Mouse (Mus musculus) embryonic fibroblast, embryonic 13.5 days (primary cell): ENCODE results near the gene 2810004N23Rik. TPM values are rescaled to one million over a fixed set of nuclear protein-coding genes. Genes with fewer than 3 reads are reported as not detected.
A peak's percentile ranks its signal among the peaks of the same experiment; 100 is the strongest.

Source experiments
- H3K27ac ChIP-seq: 2 replicates; pipeline ENCODE4 v1.5.1; 2012; ENCODE audit warnings: low read length, control low read depth, inconsistent platforms; ENCODE audit not compliant: insufficient read depth
- H3K4me1 ChIP-seq: 2 replicates; pipeline ENCODE4 v1.6.1; 2011; ENCODE audit warnings: low read length; ENCODE audit not compliant: control insufficient read depth, insufficient read depth
- H3K4me3 ChIP-seq: 2 replicates; pipeline ENCODE4 v1.5.1; 2011; ENCODE audit warnings: mild to moderate bottlenecking, control low read depth, low read length; ENCODE audit not compliant: insufficient read depth
- CTCF ChIP-seq: IDR thresholded peaks from 2 replicates; pipeline ENCODE4 v1.5.1; 2011; ENCODE audit warnings: mild to moderate bottlenecking, control low read depth, low read length, moderate library complexity, borderline replicate concordance; ENCODE audit not compliant: insufficient read depth
- POLR2A ChIP-seq: IDR thresholded peaks from 2 replicates; pipeline ENCODE4 v1.6.1; 2011; ENCODE audit warnings: low read depth, mild to moderate bottlenecking, control low read depth, low read length, moderate library complexity
- polyA plus RNA-seq: library from polyadenylated mRNA; stranded (reverse); fragments of >200 nt; gene quantifications from 2 replicates; pipeline ENCODE4 v1.2.4, GENCODE M21; 2011; ENCODE audit warnings: low read depth; ENCODE audit not compliant: missing spikeins, insufficient read length

Gene 2810004N23Rik
- polyA plus RNA-seq, 1 experiment: 32.6 TPM

- Histone ChIP-seq H3K4me1 (no peaks in the 10 kb centered on the region), H3K4me3 (no peak overlapping the region), H3K27ac (no peak overlapping the region)
- TF ChIP-seq POLR2A (no peak), CTCF (no peak)
Measured at GRCm38 (mm10) chr8:124813326-124813725, 49.6 kb downstream of the 2810004N23Rik start.

GRCm38 (mm10) chr8:124810689-124811394, 52.1 kb downstream of the 2810004N23Rik start:
- Histone ChIP-seq H3K27ac (no peak overlapping the region), H3K4me3 (no peak overlapping the region), H3K4me1 (no peaks in the 10 kb centered on the region)
- no peak for TF ChIP-seq POLR2A
- no peak for TF ChIP-seq CTCF

DNA sequence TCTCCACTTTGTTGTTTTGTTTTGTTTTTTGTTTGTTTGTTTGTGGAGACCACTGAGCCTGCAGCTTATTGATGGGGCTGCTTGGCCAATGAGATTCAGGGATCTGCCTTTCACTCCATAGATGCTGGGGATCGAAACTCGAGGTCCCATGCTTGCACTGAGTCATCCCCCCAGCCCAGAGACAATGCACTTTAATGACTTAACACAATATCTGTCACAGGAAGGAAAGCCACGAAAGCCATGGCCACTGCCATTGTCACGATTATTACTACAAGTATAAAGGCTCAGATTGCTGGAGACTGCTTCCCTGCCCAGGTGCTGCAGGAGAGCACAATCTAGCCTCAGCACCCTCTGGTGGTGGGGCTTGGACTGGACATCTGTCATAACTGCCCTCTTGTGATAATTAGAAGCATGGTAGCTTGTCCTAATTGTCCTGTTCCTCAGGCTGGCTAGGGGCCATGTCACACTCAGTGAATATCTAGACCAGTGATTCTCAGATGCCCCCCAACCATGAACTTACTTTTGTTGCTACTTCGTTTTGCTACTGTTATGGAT, 52.8 kb downstream of the 2810004N23Rik start:
- Histone ChIP-seq H3K4me3 (no peak overlapping the region), H3K27ac (no peak overlapping the region), H3K4me1 (no peaks in the 10 kb centered on the region)
- TF ChIP-seq CTCF (no peak; the same call in 1 of the 2 replicates), POLR2A (no peak)

DNA sequence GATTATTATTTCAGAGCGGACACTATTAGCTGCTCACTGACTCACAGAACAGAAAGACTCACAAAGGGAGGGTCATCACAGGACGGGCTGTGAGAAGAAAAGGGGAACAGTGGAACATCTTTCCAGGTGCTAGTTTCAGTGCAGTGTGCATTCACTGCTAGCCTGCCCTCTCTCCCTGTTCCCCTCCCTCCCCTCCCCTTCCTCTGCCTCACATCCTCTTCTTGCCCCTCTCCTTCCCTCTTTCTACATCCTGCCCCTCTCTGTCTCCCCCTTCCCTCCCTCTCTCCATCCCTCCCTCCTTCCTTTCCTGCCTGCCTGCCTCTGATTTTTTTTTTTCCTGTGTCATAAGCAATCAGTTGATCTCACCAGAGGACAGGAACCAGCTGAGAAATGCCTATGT, 53.5 kb downstream of the 2810004N23Rik start:
- TF ChIP-seq POLR2A (no peak), CTCF (no peak)
- H3K4me1 ChIP-seq: no peaks in the 10 kb centered on the region
- no peak overlapping the region for H3K4me3 ChIP-seq
- no peak overlapping the region for H3K27ac ChIP-seq

- no peak for TF ChIP-seq CTCF
- no peak for TF ChIP-seq POLR2A
- Histone ChIP-seq H3K27ac (no peak overlapping the region), H3K4me3 (no peak overlapping the region)
Measured at GRCm38 (mm10) chr8:124805990-124806389, 56.9 kb downstream of the 2810004N23Rik start.

DNA sequence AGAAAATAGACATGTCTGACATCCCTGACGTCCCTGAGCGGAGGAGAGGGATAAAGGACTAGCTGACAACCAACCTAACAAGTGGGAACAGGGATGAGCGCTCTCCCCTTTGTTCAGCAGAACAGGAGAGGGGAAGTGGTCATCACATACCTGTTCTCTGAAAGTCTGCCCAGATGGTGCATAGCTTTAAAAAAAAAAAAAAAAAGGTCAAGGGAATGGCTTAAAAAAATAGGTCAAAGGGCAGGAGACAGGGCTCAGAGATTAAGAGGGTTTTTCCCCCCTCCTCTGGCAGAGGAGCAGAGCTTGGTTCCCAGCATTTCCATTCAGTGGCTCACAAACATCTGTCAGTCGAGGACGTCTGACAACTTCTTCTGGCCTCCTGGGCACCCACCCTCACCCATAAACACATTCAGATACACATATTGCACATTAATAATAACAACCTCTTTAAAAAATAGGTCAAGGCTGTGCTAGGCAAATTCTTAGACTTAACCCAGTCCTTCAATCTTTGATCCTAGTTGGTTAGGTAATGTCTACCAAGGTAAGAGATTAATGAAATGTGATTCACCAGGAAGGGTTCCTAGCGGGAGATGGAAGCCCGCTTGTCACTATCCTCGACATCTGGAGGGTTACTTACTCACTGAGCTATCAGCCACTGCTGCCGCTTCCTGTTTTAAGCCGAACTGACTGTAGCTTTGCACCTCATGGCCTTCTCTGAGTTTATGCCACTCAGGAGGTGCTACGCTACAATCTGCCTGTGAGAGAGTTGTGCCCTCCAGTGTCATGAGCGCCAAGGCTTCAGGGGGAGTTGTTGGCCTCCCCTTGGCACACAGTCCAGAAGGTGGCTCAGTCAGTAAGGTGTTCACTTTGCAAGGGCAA, 58.9 kb downstream of the 2810004N23Rik start:
- TF ChIP-seq POLR2A (no peak), CTCF (no peak)
- H3K4me1 ChIP-seq: no peaks in the 10 kb centered on the region
- no peak overlapping the region for H3K4me3 ChIP-seq
- no peak overlapping the region for H3K27ac ChIP-seq

More at GRCm38 (mm10) chr8:124805990-124806389, 56.9 kb downstream of the 2810004N23Rik start:
- no peaks in the 10 kb centered on the region for H3K4me1 ChIP-seq

DNA sequence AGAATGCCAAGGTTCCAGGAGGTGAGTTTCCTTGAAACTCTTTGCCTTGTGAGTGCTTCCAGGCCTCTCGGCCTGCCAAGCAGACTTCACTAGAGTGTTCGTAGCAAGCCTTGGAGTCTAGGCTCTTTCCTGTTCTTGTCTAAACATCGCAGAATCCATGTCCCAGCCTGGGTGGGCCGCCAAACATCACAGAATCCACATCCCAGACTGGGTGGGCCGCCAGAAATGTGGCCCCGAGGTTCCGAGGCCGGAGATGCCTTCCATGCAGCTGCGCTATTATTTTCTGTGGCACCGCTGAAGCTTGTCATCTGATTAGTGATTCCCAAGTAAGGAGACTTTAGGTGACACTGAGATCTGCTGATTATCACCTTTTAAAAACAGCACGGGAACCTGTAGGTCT, 62.4 kb downstream of the 2810004N23Rik start:
- Histone ChIP-seq H3K4me3 (no peak overlapping the region), H3K27ac (no peak overlapping the region), H3K4me1 (no peaks in the 10 kb centered on the region)
- no peak for TF ChIP-seq CTCF
- TF ChIP-seq POLR2A: no peak

- Histone ChIP-seq H3K4me3 (no peak overlapping the region), H3K4me1 (0 out of 2 replicates have a peak, but pooled peaks cover 3% of the 10 kb centered on the region), H3K27ac (no peak overlapping the region)
- TF ChIP-seq CTCF: no peak
- no peak for TF ChIP-seq POLR2A
Measured at GRCm38 (mm10) chr8:124795781-124796488, 67.0 kb downstream of the 2810004N23Rik start.

GRCm38 (mm10) chr8:124794486-124794780, 68.5 kb downstream of the 2810004N23Rik start:
- Histone ChIP-seq H3K4me3 (no peak overlapping the region), H3K27ac (no peak overlapping the region), H3K4me1 (0 out of 2 replicates have a peak, but pooled peaks cover 3% of the 10 kb centered on the region)
- TF ChIP-seq CTCF: peak; percentile 44; the same call in 1 of the 2 replicates
- no peak for TF ChIP-seq POLR2A
